Mouse (Mus musculus) lung, postnatal 0 days (tissue): ENCODE data around the gene Itga9.

Source experiments
- CTCF ChIP-seq: IDR thresholded peaks from 2 replicates; pipeline ENCODE4 v1.5.1; 2016; ENCODE audit warnings: antibody characterized with exemption, mild to moderate bottlenecking
- EP300 ChIP-seq: IDR thresholded peaks from 2 replicates; pipeline ENCODE4 v1.6.1; 2016; ENCODE audit warnings: antibody characterized with exemption, mild to moderate bottlenecking, control low read depth

DNA sequence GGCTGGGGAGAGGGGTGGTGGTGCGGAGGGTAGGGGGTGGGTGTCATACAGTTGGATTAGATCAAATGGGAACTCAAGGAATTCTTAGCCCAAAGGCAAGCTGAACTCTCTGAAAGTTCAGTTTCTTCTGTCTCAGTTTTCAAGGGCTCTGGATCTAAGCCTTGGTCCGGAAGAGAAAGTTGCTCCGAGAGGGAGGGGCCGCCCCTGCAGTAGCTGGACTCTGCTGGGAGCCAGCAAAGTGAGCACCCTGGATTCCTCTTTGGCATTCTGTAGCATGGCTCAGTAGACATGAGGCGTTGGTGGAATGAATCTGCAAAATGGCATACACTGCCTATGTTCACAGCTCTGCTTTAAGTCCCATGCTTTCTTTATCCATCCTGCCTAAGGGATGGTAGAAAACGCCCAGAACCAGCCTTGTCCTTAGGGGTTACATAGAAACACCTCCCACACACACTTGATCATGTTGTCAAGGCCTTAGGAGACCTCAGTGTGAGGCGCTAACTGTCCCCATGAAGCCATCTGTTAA lies 235.5 kb downstream of the Itga9 start:
- TF ChIP-seq EP300 (no peak), CTCF (no peak)
